Mouse (Mus musculus) bone marrow, adult 2 months (tissue): Measurements from ENCODE around the gene Thoc6.

ENCODE experiments used
- CTCF ChIP-seq: fragments of 200-500 bp; IDR thresholded peaks from 2 replicates; pipeline ENCODE4 v1.5.1; 2011; ENCODE audit warnings: low read length, control low read depth; ENCODE audit not compliant: control insufficient read depth, insufficient read depth
- POLR2A ChIP-seq: fragments of 200-500 bp; IDR thresholded peaks from 2 replicates; pipeline ENCODE4 v1.6.1; 2011; ENCODE audit warnings: low read depth, mild to moderate bottlenecking, control low read depth, low read length, borderline replicate concordance; ENCODE audit not compliant: control insufficient read depth

DNA sequence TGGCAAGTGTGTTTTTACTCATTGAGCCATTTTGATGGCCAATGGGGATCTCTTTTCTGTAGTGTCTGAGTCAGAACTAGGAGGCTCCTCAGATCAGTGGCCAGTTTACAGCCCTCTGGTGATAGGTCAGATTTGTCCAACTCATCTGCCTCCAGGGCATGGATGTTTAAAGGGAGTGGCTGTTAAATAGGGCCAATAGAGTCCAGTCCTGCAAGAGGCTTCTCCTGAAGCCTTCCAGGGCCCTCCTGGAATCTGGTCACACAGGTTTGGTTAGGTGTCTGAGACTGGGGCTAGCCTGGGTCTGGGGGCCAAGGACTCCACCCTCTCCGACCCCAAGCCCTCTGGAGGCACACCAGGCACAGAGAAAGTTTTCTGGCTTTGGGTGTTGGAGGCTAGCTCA, 20.8 kb upstream of the Thoc6 start:
- TF ChIP-seq POLR2A (no peak), CTCF (no peak)
